8 mouse cellular contexts compared by ENCODE assay signal in genomic region chr10:110760552-110760951, GRCm38 (mm10). TPM values are rescaled to one million over a fixed set of nuclear protein-coding genes. Genes with fewer than 3 reads are reported as not detected.
A peak's percentile ranks its signal among the peaks of the same experiment; 100 is the strongest.
DNase-seq lines count a peak whose midpoint lies in the region; ATAC-seq and TF ChIP-seq lines count a peak whose summit lies in the region.
"Not testable (repeated sequence)": the region's sequence is repeated elsewhere in the genome, so short reads cannot be mapped to it uniquely, and the experiment has no call there.

No protein-coding gene starts in this region.

- 52% methylated on average over 7 of the region's 12 CpGs for WGBS in forebrain, embryonic 13.5 days
- 69% methylated on average over 7 of the region's 12 CpGs for WGBS in liver, embryonic 14.5 days (ENCODE audit: insufficient replicate concordance)
- whole genome bisulfite sequencing in midbrain, embryonic 15.5 days: 57% methylated on average over 10 of the region's 12 CpGs

- DNase-seq in MEL (ENCODE audit: low read depth, low spot score): peak; percentile 66
- DNase-seq in cerebellum, postnatal 10 days: peak; percentile 52 to 70
- peak; percentile 49 for DNase-seq in heart, postnatal 4 days
- DNase-seq in kidney, adult 8-10 months: peak; percentile 24 to 29
- DNase-seq in liver, embryonic 14.5 days (ENCODE audit: low read depth in 3 of 3, low spot score in 3 of 3): peak in 1 of 3 experiments; percentile 29
- DNase-seq in thymus, postnatal 0 days (ENCODE audit: low spot score): peak; percentile 59

- TF ChIP-seq EP300 in MEL (IDR thresholded peaks at IDR 0.05; ENCODE audit: low read depth in 1 of 2, low read length in 2 of 2); liver, embryonic 14.5 days (IDR thresholded peaks at IDR 0.05; ENCODE audit: low read depth): not testable (repeated sequence)

- not testable (repeated sequence) for H3K4me3 ChIP-seq in MEL (ENCODE audit: control insufficient read depth in 1 of 2, insufficient read depth in 1 of 2, low read depth in 2 of 2, low read length in 2 of 2); forebrain, embryonic 13.5 days; liver, embryonic 14.5 days (ENCODE audit: insufficient read depth in 1 of 2, low read depth in 2 of 2, low read length in 2 of 2); midbrain, embryonic 15.5 days

- not testable (repeated sequence) for H3K36me3 ChIP-seq in MEL (ENCODE audit: control insufficient read depth in 1 of 2, insufficient read depth in 2 of 2, low read length in 2 of 2); midbrain, embryonic 15.5 days (replicated peaks)
- H3K36me3 ChIP-seq in forebrain, embryonic 13.5 days (ENCODE audit: poor library complexity, severe bottlenecking): peaks cover 82% of the 10 kb centered on the region
- peaks cover 57% of the 10 kb centered on the region for H3K36me3 ChIP-seq in liver, embryonic 14.5 days (replicated peaks; ENCODE audit: control insufficient read depth, insufficient read depth, low read depth)

- not testable (repeated sequence) for H3K27me3 ChIP-seq in MEL (ENCODE audit: control insufficient read depth in 1 of 2, insufficient read depth in 2 of 2, low read length in 2 of 2); forebrain, embryonic 13.5 days; liver, embryonic 14.5 days (ENCODE audit: control insufficient read depth, insufficient read depth, low read length); midbrain, embryonic 15.5 days (replicated peaks)

- H3K27ac ChIP-seq in MEL (ENCODE audit: control insufficient read depth, low read depth, low read length); forebrain, embryonic 13.5 days; liver, embryonic 14.5 days; midbrain, embryonic 15.5 days: not testable (repeated sequence)

- peak; percentile 49 to 75 (median 63) for TF ChIP-seq CTCF in MEL (IDR thresholded peaks at IDR 0.05 in 2 of 3, conservative IDR thresholded peaks at IDR 0.05 in 1 of 3; ENCODE audit: control insufficient read depth in 1 of 3, insufficient read depth in 1 of 3, low read depth in 2 of 3, low read length in 3 of 3, poor library complexity in 1 of 3, severe bottlenecking in 1 of 3)
- TF ChIP-seq CTCF in liver, embryonic 14.5 days (IDR thresholded peaks at IDR 0.05; ENCODE audit: low read depth): peak; percentile 75

- not testable (repeated sequence) for H3K4me1 ChIP-seq in MEL (ENCODE audit: control insufficient read depth in 1 of 2, insufficient read depth in 2 of 2, low read length in 2 of 2); forebrain, embryonic 13.5 days; liver, embryonic 14.5 days (replicated peaks; ENCODE audit: control insufficient read depth in 2 of 2, insufficient read depth in 2 of 2, low read length in 1 of 2); midbrain, embryonic 15.5 days

- H3K4me2 ChIP-seq in forebrain, embryonic 13.5 days; liver, embryonic 14.5 days (ENCODE audit: low read depth); midbrain, embryonic 15.5 days: not testable (repeated sequence)

- H3K79me2 ChIP-seq in MEL (ENCODE audit: control insufficient read depth, insufficient read depth, low read length, poor library complexity): not testable (repeated sequence)

- H3K9ac ChIP-seq in MEL (ENCODE audit: control insufficient read depth, low read depth, low read length, poor library complexity, severe bottlenecking); forebrain, embryonic 13.5 days; liver, embryonic 14.5 days (replicated peaks); midbrain, embryonic 15.5 days: not testable (repeated sequence)

- TF ChIP-seq RAD21 in MEL (IDR thresholded peaks at IDR 0.05; ENCODE audit: low read depth, low read length): not testable (repeated sequence)

- H3K9me3 ChIP-seq in MEL (replicated peaks; ENCODE audit: insufficient read depth, low read length); forebrain, embryonic 13.5 days (replicated peaks); liver, embryonic 14.5 days (ENCODE audit: control insufficient read depth, low read length); midbrain, embryonic 15.5 days: not testable (repeated sequence)

- peak; percentile 86 for ATAC-seq in forebrain, embryonic 13.5 days
- ATAC-seq in liver, embryonic 14.5 days (ENCODE audit: insufficient read depth): not testable (repeated sequence)
- peak; percentile 85 for ATAC-seq in midbrain, embryonic 15.5 days (replicated peaks)

- not testable (repeated sequence) for TF ChIP-seq POLR2A in MEL (IDR thresholded peaks at IDR 0.05; ENCODE audit: control insufficient read depth in 1 of 2, insufficient read depth in 1 of 2, low read depth in 1 of 2, low read length in 2 of 2, poor library complexity in 1 of 2)

TF ChIP-seq in MEL, 35 proteins besides CTCF, POLR2A, EP300 and RAD21:
- peak; percentile 43; the same call in 1 of the 2 replicates for TF ChIP-seq SMC3 (IDR thresholded peaks at IDR 0.05; ENCODE audit: low read depth, low read length)

RNA-seq across cellular contexts. Expression of gene E2f7, which starts 15.3 kb away (rescaled TPM):
- 4.2 and 5.7 TPM in 2 replicates for total RNA-seq in MEL (2012; rRNA removed)
- 10 to 100 TPM; 16.2 to 26.4 TPM for polyA plus RNA-seq in MEL (2012; ENCODE audit: insufficient read depth in 1 of 2, insufficient read length in 2 of 2, low read depth in 1 of 2, low replicate concordance in 2 of 2, missing spikeins in 1 of 2)
- polyA plus RNA-seq in forebrain, embryonic 13.5 days (2015; fragmentation: Nextera tagmentation; extraction: Ambion mirVana): 21.5 and 23.7 TPM in 2 replicates
- total RNA-seq in heart, postnatal 4 days (2021): 10 to 100 TPM; 14.9 to 19.2 TPM
- 1.7 and 1.9 TPM in 2 replicates for polyA plus RNA-seq in liver, embryonic 14.5 days (2012; rRNA removed)
- 7.1 and 8.6 TPM in 2 replicates for polyA plus RNA-seq in liver, embryonic 14.5 days (2014; fragmentation: Nextera tagmentation; extraction: Ambion mirVana)
- polyA plus RNA-seq in midbrain, embryonic 15.5 days (2015; fragmentation: Nextera tagmentation; extraction: Ambion mirVana): 6.1 and 7.1 TPM in 2 replicates
- 7.0 and 8.7 TPM in 2 replicates for polyA plus RNA-seq in thymus, postnatal 0 days (2015; fragmentation: Nextera tagmentation; extraction: Ambion mirVana)
